Mouse (Mus musculus) midbrain, embryonic 10.5 days (tissue): ENCODE data around the gene Cfap61. TPM values are rescaled to one million over a fixed set of nuclear protein-coding genes. Genes with fewer than 3 reads are reported as not detected.
A peak's percentile ranks its signal among the peaks of the same experiment; 100 is the strongest.

Experiments used
- DNase-seq: peaks from one replicate; pipeline ENCODE4 v3.0.0-alpha.2; 2017; ENCODE audit warnings: low spot score
- H3K27ac ChIP-seq: fragments of 300-500 bp; sonication (generic); replicated peaks from 2 replicates; pipeline ENCODE4 v1.5.1; 2016; ENCODE audit warnings: mild to moderate bottlenecking
- H3K27me3 ChIP-seq: fragments of 300-500 bp; sonication (generic); 2 replicates; pipeline ENCODE4 v1.6.1; 2016; ENCODE audit warnings: low read depth, mild to moderate bottlenecking; ENCODE audit not compliant: poor library complexity, severe bottlenecking
- H3K36me3 ChIP-seq: fragments of 300-500 bp; sonication (generic); 2 replicates; pipeline ENCODE4 v1.6.1; 2016; ENCODE audit warnings: mild to moderate bottlenecking, moderate library complexity
- H3K4me1 ChIP-seq: fragments of 300-500 bp; sonication (generic); 2 replicates; pipeline ENCODE4 v1.6.1; 2016
- H3K4me3 ChIP-seq: fragments of 300-500 bp; sonication (generic); 2 replicates; pipeline ENCODE4 v1.5.1; 2016; ENCODE audit warnings: mild to moderate bottlenecking, moderate library complexity
- H3K9me3 ChIP-seq: fragments of 300-500 bp; sonication (generic); replicated peaks from 2 replicates; pipeline ENCODE4 v1.6.1; 2016; ENCODE audit warnings: mild to moderate bottlenecking
- WGBS: fragments of 180-500 bp; shearing (Covaris S2); methylation state at CpG from one replicate; pipeline ENCODE4 v1.1.7; 2016; 5-methylcytosine and 5-hydroxymethylcytosine counted together
- polyA plus RNA-seq: library from polyadenylated mRNA; unstranded; fragments of >200 nt; fragmentation: Nextera tagmentation; extraction: Ambion mirVana; gene quantifications from 2 replicates; pipeline ENCODE4 v1.2.1, GENCODE M21; 2016

Cfap61 gene
- polyA plus RNA-seq, 1 experiment from 2014 or later = 0.75 TPM

DNA sequence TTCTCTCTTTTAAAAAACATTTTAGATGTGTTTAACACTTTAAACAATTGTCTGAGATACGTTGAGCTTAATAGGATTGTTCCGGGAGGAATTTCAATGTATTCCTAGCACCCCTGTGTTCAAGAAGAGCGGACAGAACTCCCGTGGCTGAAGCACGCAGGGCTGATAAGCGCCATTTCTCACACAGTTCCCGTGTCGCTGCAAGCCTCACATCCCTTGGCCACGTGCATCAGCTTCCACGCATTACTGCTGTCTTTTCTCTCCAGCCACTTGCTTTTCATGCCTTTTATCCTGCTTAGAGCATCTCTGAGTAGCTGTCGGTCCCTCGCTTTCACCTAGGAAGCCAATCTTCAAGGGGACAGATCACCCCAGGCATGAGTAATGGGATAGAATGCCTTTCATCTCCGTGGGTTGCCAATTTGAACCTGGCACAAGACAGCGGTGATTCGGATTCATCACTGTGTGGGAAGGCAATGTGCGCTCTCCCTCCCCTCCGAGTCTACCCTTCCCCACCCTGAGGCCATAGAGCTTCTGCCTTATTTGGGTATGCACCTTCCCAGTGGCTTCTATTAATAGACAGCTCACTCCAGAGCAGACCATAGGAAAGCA lies 113.7 kb downstream of the Cfap61 start:
- H3K27me3 ChIP-seq = peaks cover 4% of the 10 kb centered on the region; the same call in 1 of the 2 replicates
- DNase-seq = no peak
- no peaks in the 10 kb centered on the region for H3K9me3 ChIP-seq
- H3K27ac ChIP-seq = 0 out of 2 replicates have a peak overlapping the region, but pooled peaks have one; percentile 38
- 64% methylated on average over 17 of the region's 17 CpGs for WGBS
- H3K36me3 ChIP-seq = no peaks in the 10 kb centered on the region
- peaks cover 26% of the 10 kb centered on the region for H3K4me1 ChIP-seq
- H3K4me3 ChIP-seq = no peak overlapping the region

DNA sequence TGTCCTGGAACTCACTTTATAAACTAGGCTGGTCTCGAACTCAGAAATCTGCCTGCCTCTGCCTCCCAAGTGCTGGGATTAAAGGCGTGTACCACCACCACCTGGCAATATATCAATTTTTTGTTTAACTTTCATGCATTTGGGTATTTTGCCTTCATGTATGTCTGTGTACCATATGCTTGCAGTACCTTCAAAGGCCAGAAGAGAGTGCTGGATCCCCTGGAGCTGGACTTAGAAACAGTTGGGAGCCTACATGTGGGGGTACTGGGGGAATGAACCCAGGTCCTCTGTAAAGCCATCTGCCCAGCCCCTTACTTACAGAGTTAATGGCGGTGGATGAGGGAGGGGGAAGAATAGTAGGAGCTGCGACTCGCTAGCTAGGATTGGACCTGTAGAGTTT lies 114.8 kb downstream of the Cfap61 start:
- H3K4me1 ChIP-seq = peaks cover 26% of the 10 kb centered on the region
- no peak overlapping the region for H3K4me3 ChIP-seq
- H3K27me3 ChIP-seq = peaks cover 4% of the 10 kb centered on the region; the same call in 1 of the 2 replicates
- no peak overlapping the region for H3K27ac ChIP-seq
- WGBS = 84% methylated on average over 5 of the region's 5 CpGs
- DNase-seq = no peak
- no peaks in the 10 kb centered on the region for H3K9me3 ChIP-seq
- H3K36me3 ChIP-seq = no peaks in the 10 kb centered on the region

DNA sequence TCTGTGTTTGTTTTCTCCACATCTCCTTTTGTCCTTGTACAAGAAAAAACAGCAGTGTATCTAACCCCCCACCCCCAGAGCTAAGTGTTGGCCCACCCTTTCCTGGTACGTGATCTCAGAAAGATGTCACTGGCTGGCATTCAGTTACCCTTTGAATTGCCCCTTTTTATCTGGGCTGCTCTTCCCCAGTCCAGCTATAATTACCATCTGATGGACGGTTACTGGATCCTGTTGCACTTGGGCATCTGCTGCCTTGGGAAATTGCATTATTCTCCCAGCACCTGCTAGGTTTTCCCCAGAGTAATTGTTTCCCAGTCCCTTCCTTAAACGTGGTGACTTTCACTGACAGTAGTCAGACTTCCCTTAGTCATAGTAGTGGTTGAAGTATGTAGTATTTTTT lies 115.5 kb downstream of the Cfap61 start:
- DNase-seq = no peak
- WGBS = 59% methylated on average over 3 of the region's 3 CpGs
- H3K27me3 ChIP-seq = peaks cover 4% of the 10 kb centered on the region; the same call in 1 of the 2 replicates
- H3K27ac ChIP-seq = 0 out of 2 replicates have a peak overlapping the region, but pooled peaks have one; percentile 13
- peaks cover 21% of the 10 kb centered on the region for H3K4me1 ChIP-seq
- no peak overlapping the region for H3K4me3 ChIP-seq
- H3K9me3 ChIP-seq = no peaks in the 10 kb centered on the region
- no peaks in the 10 kb centered on the region for H3K36me3 ChIP-seq

DNA sequence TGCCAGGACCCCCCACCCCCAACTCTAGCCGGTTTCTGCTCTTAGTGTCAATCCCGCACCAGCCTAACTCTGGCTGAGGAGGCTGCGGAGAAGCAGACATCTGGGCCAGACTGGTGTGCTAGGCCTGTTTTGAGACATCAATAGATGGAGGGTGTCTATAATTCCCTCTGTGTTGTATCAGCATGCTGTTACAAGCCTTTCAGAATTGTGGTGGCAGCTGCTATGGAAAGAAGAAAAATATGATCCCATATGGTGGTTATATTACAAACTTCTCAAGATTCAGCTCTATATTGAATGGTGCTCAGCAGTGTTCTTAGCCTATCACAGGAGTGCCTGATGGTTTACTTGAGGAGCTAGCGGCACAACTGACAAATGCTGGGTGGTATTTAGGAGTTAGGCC lies 116.8 kb downstream of the Cfap61 start:
- H3K4me3 ChIP-seq = no peak overlapping the region
- no peaks in the 10 kb centered on the region for H3K27me3 ChIP-seq
- H3K9me3 ChIP-seq = no peaks in the 10 kb centered on the region
- no peak overlapping the region for H3K27ac ChIP-seq
- no peak for DNase-seq
- no peaks in the 10 kb centered on the region for H3K36me3 ChIP-seq
- peaks cover 14% of the 10 kb centered on the region for H3K4me1 ChIP-seq
- 86% methylated on average over 4 of the region's 4 CpGs for WGBS

DNA sequence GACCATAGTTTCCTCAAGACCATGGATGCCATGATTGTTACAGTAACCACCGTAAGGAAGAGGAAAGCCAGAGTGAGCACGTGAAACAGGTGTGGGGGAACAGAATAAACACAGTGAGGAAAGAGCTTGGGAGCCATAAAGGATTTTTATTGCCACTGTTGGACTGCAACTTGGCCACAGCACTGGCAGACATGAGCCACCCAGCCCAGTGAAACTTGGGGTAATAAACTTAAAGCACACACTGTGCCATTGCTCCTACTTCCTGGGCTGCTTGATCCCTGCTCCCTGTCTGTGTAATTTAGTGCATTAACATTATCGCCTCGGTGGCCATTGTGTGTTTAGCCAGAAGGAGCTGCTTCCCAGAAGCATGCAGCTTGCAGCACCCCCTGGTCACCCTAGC lies 122.5 kb downstream of the Cfap61 start:
- 85% methylated on average over 4 of the region's 4 CpGs for WGBS

DNA sequence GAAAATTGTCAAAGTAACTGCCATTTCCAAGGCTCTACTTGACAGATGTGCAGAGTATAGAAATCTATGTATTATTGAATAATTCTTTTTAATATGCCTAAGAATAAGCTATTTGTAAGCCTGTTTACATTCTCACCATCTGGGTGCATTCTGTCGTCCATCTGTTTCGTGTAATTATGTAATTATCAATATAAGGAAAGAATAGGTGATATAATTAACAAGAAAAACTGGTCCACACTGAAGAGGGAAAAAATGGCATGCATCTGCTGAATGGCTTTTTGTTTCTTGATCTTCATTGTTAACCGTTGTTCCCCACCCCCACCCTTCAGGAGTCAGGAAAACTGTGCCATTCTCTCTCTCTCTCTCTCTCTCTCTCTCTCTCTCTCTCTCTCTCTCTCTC lies 124.2 kb downstream of the Cfap61 start:
- H3K9me3 ChIP-seq = no peaks in the 10 kb centered on the region
- no peak for DNase-seq
- WGBS = 63% methylated on average over 3 of the region's 3 CpGs
- peaks cover 59% of the 10 kb centered on the region for H3K4me1 ChIP-seq
- H3K36me3 ChIP-seq = no peaks in the 10 kb centered on the region
- H3K4me3 ChIP-seq = no peak overlapping the region
- no peaks in the 10 kb centered on the region for H3K27me3 ChIP-seq
- peak overlapping the region; percentile 79 for H3K27ac ChIP-seq

More for the DNA sequence above, 122.5 kb downstream of the Cfap61 start:
- peaks cover 42% of the 10 kb centered on the region for H3K4me1 ChIP-seq
- no peak for DNase-seq
- H3K36me3 ChIP-seq = no peaks in the 10 kb centered on the region
- H3K4me3 ChIP-seq = no peak overlapping the region
- peak overlapping the region; percentile 49; the same call in 1 of the 2 replicates for H3K27ac ChIP-seq
- H3K9me3 ChIP-seq = no peaks in the 10 kb centered on the region
- no peaks in the 10 kb centered on the region for H3K27me3 ChIP-seq

DNA sequence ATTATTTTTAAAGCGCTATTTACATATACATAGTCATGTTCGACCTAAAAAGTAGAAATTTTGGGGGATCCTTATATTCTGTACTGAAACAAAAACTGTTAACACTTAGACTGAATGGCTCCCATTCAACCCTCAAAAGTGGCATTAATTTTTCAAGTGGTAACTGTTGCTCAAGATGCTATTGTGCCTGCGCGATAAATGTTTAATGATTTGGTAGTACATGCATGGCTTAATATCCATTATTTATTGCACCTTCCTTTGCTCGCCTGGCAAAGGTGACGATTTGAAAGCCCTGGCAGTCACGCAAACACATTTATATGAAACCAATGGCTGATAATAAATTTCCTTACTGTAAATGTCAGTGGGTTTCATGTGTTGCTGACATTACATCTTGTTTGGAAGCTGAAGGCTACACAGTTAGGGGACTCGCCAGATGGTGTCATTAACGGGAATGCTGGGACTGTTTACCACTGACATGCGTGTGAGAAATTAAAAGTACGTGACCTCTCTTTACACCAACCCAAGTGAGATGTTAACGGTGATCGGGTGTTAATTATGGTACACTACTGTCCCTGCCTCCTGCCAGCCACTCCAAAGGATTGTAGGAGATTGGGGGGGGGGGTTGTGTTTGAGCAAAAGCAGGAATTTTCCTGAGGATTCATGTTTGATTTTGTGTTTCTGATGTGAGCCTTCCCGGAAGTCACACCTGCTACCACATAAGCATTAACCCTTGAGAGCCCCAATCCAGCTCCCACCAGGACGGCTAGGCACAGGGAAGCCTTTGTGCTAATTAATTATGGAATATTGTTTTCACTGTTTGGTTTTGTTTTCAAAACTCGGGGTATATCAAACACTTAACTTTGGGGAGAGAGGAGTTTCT lies 127.1 kb downstream of the Cfap61 start:
- Histone ChIP-seq H3K4me1 (peaks cover 75% of the 10 kb centered on the region), H3K9me3 (no peaks in the 10 kb centered on the region), H3K27ac (peak overlapping the region; percentile 87), H3K4me3 (peak overlapping the region; percentile 35), H3K27me3 (no peaks in the 10 kb centered on the region), H3K36me3 (no peaks in the 10 kb centered on the region)
- no peak for DNase-seq
- WGBS = 59% methylated on average over 16 of the region's 16 CpGs

DNA sequence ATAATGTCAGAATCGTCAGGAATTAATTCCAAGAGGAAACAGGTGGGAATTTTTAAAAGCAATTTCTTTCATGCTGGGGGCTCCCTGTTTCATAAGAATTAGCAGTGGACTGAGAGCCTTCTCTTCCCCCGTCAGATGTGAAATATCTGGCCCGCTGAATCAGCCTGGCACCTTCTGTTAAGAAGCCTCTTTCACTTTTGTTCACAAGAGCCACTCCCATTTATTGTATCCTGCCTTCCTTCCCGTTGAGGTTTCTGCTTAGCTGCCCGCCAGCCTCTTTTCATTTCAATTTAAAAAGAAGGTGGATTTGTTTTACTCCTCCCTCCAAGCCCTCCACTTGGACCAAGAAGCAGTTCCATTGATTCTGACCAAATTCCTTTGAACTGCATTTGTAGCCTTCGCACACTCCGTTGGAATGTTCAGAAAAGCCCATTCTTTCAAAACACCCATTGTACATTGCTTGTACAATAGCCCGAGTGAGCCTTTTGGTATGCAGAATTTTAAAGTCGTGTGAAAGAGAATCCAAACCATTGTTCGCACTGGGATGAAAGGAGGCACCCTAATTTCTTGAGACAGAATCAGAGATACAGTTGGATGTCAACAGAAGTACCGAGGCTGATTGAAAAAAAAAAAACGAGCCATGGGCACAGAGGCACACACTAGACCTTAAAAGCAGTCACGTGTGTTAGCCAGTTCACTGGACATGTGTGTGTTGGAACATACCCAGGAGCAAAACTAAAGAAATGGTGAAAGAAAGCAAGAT lies 127.9 kb downstream of the Cfap61 start:
- peaks cover 75% of the 10 kb centered on the region for H3K4me1 ChIP-seq

DNA sequence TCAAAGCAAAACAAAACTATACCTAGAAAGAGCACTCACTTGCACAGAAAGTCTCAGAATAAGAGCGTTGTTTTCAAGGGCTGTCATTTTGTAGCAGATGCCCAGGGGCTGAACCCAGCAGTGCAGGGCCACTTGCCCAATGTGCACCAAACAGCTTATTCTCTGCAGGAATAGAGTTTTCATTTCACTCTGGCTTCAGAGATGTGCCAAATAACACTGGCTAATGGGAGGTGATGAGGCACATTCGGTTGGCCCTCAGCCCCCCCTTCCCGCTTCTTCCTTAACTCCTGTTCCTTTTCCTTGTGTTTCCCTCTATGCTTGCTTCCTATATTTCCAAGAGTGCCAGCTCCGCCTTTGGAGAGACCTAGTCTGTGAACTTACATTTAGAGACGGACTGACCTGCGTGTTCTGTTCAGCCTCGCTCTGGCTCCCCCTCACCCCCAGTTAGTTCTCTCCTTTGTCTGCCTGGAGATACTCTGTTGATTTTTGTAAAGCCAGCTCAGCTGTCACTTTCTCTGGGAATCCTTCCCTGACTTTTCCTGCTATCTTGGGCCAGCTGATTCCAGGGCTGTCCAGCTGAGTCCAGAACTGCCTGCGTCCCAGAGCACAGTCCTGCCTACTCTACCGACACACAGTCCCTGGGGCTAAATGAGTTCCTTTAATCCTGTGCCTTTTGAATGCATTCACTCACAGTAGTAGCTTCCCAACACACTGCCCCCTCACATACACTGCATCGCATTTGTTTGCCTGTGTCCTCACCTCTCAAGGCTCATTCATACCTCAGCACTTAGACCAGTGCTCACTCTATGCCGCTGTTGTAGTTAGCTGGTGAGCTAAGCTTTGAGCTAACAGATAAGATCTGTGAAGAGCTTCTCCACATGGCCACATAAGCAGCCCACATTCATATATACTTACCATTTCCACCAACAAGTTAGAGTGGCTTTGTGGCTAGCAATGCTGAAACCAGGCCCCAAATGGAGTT lies 128.8 kb downstream of the Cfap61 start:
- peak overlapping the region; percentile 35; the same call in 1 of the 2 replicates for H3K4me3 ChIP-seq
- no peaks in the 10 kb centered on the region for H3K36me3 ChIP-seq
- no peaks in the 10 kb centered on the region for H3K27me3 ChIP-seq
- peaks cover 69% of the 10 kb centered on the region for H3K4me1 ChIP-seq
- H3K27ac ChIP-seq = peak overlapping the region; percentile 87
- DNase-seq = peak; percentile 45
- no peaks in the 10 kb centered on the region for H3K9me3 ChIP-seq
- WGBS = 29% methylated on average over 11 of the region's 11 CpGs

More for the DNA sequence above, 127.9 kb downstream of the Cfap61 start:
- Histone ChIP-seq H3K9me3 (no peaks in the 10 kb centered on the region), H3K27ac (peak overlapping the region; percentile 87), H3K36me3 (no peaks in the 10 kb centered on the region), H3K27me3 (no peaks in the 10 kb centered on the region), H3K4me3 (peak overlapping the region; percentile 35)
- DNase-seq = peak; percentile 47
- 16% methylated on average over 13 of the region's 13 CpGs for WGBS

DNA sequence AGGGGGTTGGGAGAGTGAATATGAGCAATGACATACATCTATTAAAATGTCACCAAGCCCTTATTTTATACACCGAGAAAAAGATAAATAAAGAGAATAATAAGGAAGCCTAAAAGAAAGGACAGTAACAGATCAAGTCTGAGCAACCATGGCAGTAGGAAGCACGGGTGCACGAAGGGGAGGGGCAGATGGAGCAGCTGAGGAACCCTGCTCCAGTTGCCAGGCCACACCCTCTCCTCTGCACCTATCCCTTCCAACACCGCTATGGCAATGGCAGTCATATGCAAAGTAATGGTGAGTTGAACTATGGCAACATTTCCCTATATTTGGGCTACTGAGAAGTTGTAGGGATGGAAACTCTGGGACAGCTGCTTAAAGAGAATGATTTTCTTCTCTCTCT lies 132.8 kb downstream of the Cfap61 start:
- Histone ChIP-seq H3K27ac (no peak overlapping the region; the same call in 1 of the 2 replicates), H3K9me3 (no peaks in the 10 kb centered on the region), H3K36me3 (no peaks in the 10 kb centered on the region), H3K4me3 (no peak overlapping the region), H3K27me3 (no peaks in the 10 kb centered on the region), H3K4me1 (peaks cover 45% of the 10 kb centered on the region)
- 50% methylated on average over 4 of the region's 4 CpGs for WGBS
- DNase-seq = no peak

DNA sequence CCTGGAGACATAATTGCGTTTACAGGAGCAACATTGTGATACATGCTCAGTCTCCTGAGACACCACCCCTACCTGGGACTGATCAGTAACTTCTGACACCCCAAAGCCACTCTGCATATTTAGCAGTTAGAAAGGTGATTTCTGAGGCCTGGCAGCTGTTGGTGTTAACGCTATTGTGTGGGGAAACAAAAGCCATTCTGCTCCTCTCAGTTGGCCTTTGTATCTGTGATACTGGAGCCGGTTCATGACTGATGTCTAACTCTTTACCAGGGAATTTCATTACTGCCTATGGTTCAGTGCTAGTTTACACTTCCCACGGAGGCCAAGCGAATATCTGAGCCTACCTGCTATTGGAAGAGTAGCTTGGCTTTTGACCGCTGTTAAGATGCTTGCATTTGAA lies 138.7 kb downstream of the Cfap61 start:
- Histone ChIP-seq H3K27me3 (no peaks in the 10 kb centered on the region), H3K27ac (peak overlapping the region; percentile 71), H3K9me3 (no peaks in the 10 kb centered on the region), H3K4me1 (peaks cover 30% of the 10 kb centered on the region), H3K36me3 (no peaks in the 10 kb centered on the region), H3K4me3 (no peak overlapping the region)
- DNase-seq = no peak
- 24% methylated on average over 6 of the region's 6 CpGs for WGBS
